Mouse (Mus musculus) C2C12 (cell line): Measurements from ENCODE around the gene Wt1. TPM values are rescaled to one million over a fixed set of nuclear protein-coding genes. Genes with fewer than 3 reads are reported as not detected.

Source experiments
- H3K27me3 ChIP-seq: one replicate; pipeline ENCODE4 v1.6.1; 2011; ENCODE audit not compliant: control insufficient read depth, insufficient read depth, insufficient read length
- H3K36me3 ChIP-seq: one replicate; pipeline ENCODE4 v1.6.1; 2011; ENCODE audit not compliant: control insufficient read depth, insufficient read depth
- H3K4me3 ChIP-seq: one replicate; pipeline ENCODE4 v1.5.1; 2011; ENCODE audit warnings: mild to moderate bottlenecking, control low read depth; ENCODE audit not compliant: poor library complexity, insufficient read depth, severe bottlenecking
- H3K79me2 ChIP-seq: one replicate; pipeline ENCODE4 v1.6.1; 2011; ENCODE audit not compliant: control insufficient read depth, insufficient read depth
- H3K79me3 ChIP-seq: one replicate; pipeline ENCODE4 v1.6.1; 2011; ENCODE audit warnings: low read depth, control low read depth
- H3ac ChIP-seq: one replicate; pipeline ENCODE3; 2011; ENCODE audit warnings: low read depth; ENCODE audit not compliant: control insufficient read depth, insufficient read length
- CEBPB ChIP-seq: IDR thresholded peaks from one replicate; pipeline ENCODE4 v1.6.1; 2011; ENCODE audit warnings: low read depth, mild to moderate bottlenecking, control low read depth, moderate library complexity
- CTCF ChIP-seq: IDR thresholded peaks from one replicate; pipeline ENCODE4 v1.5.1; 2011; ENCODE audit not compliant: control insufficient read depth, insufficient read depth, insufficient read length
- FOSL1 ChIP-seq: IDR thresholded peaks from one replicate; pipeline ENCODE4 v1.8.0; 2011; ENCODE audit warnings: mild to moderate bottlenecking, low read length; ENCODE audit not compliant: poor library complexity, insufficient read depth, severe bottlenecking
- MAX ChIP-seq: IDR thresholded peaks from one replicate; pipeline ENCODE4 v1.6.1; 2011; ENCODE audit warnings: mild to moderate bottlenecking, control low read depth
- MYOD1 ChIP-seq: IDR thresholded peaks from one replicate; pipeline ENCODE4 v1.6.1; 2011; ENCODE audit warnings: low read depth; ENCODE audit not compliant: control insufficient read depth, insufficient read length
- MYOG ChIP-seq: IDR thresholded peaks from one replicate; pipeline ENCODE4 v1.6.1; 2011; ENCODE audit not compliant: control insufficient read depth, insufficient read length; ENCODE audit errors: extremely low read depth
- USF1 ChIP-seq: IDR thresholded peaks from one replicate; pipeline ENCODE4 v1.6.1; 2011; ENCODE audit warnings: low read depth, mild to moderate bottlenecking, control low read depth, moderate library complexity
- polyA plus RNA-seq: library from polyadenylated mRNA; unstranded; fragments of >200 nt; fragmentation: generic; extraction: Trizol; gene quantifications from one replicate; pipeline ENCODE4 v1.2.1, GENCODE M21; 2012; ENCODE audit warnings: missing spikeins

Gene Wt1
- polyA plus RNA-seq, 1 experiment: not detected

GRCm38 (mm10) chr2:105099410-105099809 lies 26.9 kb upstream of the Wt1 start:
- Histone ChIP-seq H3K4me3 (no peak overlapping the region), H3K79me2 (no peaks in the 10 kb centered on the region), H3ac (no peak overlapping the region), H3K27me3 (no peaks in the 10 kb centered on the region), H3K36me3 (no peaks in the 10 kb centered on the region), H3K79me3 (no peaks in the 10 kb centered on the region)
- TF ChIP-seq CTCF (no peak), MYOD1 (no peak), CEBPB (no peak)

DNA sequence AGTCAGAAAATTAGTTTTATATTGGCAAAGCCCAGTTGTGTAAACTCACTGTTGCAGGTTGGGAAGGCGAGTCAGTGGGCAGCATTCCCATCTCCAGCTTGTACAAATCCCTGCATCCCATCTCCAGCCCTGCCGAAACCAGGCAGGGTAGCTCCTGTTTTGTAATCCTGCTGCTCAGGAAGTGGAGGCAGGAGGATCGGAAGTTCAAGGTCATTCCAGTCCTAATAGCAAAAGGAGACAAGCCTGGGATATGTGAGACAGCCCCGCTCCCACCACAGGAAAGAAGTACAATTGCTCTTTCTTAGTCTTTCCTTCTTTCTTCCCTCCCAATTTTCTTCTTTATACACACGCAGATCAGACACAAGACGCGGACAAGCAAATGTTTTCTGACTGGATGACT lies 25.8 kb upstream of the Wt1 start:
- H3K27me3 ChIP-seq: no peaks in the 10 kb centered on the region

DNA sequence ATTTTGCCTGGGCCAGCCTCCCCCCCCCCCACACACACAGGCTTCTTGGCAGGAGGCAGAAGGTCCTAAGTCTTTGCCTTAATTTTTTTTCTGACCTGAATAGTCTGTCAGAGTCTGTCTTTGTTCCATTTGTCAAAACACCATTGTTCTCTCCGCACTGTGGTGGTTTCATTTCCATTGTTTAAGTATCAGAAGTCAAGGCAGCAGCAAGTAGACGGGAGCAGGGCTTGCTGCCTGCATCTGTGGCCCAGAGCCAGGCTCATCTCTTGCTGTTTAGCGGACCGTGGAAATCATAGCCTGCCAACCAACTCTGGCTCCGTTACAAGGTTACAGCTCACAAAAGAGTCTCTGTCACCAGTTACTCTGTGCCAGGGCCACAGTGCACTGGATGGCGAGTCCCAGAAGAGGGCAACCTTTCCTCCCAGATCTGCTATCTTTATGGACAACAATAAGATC lies 17.6 kb upstream of the Wt1 start:
- H3K27me3 ChIP-seq: peaks cover 11% of the 10 kb centered on the region
- H3K4me3 ChIP-seq: no peak overlapping the region
- TF ChIP-seq CTCF (no peak), MYOD1 (no peak), FOSL1 (no peak), USF1 (no peak), MAX (no peak), MYOG (no peak), CEBPB (no peak)
- H3K79me2 ChIP-seq: no peaks in the 10 kb centered on the region
- no peaks in the 10 kb centered on the region for H3K36me3 ChIP-seq
- H3K79me3 ChIP-seq: no peaks in the 10 kb centered on the region
- H3ac ChIP-seq: no peak overlapping the region

More for the DNA sequence above, 25.8 kb upstream of the Wt1 start:
- Histone ChIP-seq H3K4me3 (no peak overlapping the region), H3K79me2 (no peaks in the 10 kb centered on the region), H3K36me3 (no peaks in the 10 kb centered on the region), H3ac (no peak overlapping the region), H3K79me3 (no peaks in the 10 kb centered on the region)
- no peak for TF ChIP-seq CEBPB
- no peak for TF ChIP-seq MYOG
- TF ChIP-seq MYOD1: no peak
- no peak for TF ChIP-seq USF1
- no peak for TF ChIP-seq CTCF
- no peak for TF ChIP-seq FOSL1
- TF ChIP-seq MAX: no peak

DNA sequence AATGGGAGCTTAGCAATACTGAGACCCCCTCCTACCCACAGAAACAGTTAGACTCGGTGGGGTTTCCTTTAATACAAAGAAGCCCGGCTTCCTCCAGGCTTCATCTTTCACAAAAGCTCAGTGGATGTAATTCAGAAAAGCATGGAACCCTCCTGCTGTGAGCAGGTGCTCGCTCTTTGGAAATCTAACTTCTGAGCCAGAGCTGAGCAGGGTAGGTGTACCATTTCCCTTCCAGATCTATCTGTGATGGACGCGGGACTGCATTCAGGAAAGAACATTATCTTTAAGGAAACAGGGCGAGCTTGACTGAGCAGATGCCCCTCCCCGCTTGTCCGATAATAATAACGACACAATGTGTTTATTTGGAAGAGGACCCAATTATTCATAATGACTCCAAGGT lies 12.3 kb upstream of the Wt1 start:
- H3ac ChIP-seq: no peak overlapping the region
- no peak for TF ChIP-seq MAX
- TF ChIP-seq CTCF: no peak
- no peak for TF ChIP-seq USF1
- no peak for TF ChIP-seq MYOG
- no peak for TF ChIP-seq CEBPB
- no peak for TF ChIP-seq MYOD1
- no peak for TF ChIP-seq FOSL1
- no peak overlapping the region for H3K4me3 ChIP-seq
- no peaks in the 10 kb centered on the region for H3K79me2 ChIP-seq
- H3K36me3 ChIP-seq: no peaks in the 10 kb centered on the region
- H3K79me3 ChIP-seq: no peaks in the 10 kb centered on the region
- peaks cover 30% of the 10 kb centered on the region for H3K27me3 ChIP-seq

GRCm38 (mm10) chr2:105117669-105118068 lies 8.7 kb upstream of the Wt1 start:
- Histone ChIP-seq H3K36me3 (no peaks in the 10 kb centered on the region), H3K79me2 (no peaks in the 10 kb centered on the region), H3ac (no peak overlapping the region), H3K27me3 (peaks cover 42% of the 10 kb centered on the region), H3K79me3 (no peaks in the 10 kb centered on the region), H3K4me3 (no peak overlapping the region)
- TF ChIP-seq MYOG: no peak

GRCm38 (mm10) chr2:105122216-105122615 lies 4.1 kb upstream of the Wt1 start:
- H3K79me3 ChIP-seq: no peaks in the 10 kb centered on the region
- H3K36me3 ChIP-seq: no peaks in the 10 kb centered on the region
- H3K27me3 ChIP-seq: peaks cover 61% of the 10 kb centered on the region
- no peak overlapping the region for H3K4me3 ChIP-seq
- TF ChIP-seq CEBPB: no peak
- no peak for TF ChIP-seq MYOG
- TF ChIP-seq MAX: no peak
- TF ChIP-seq FOSL1: no peak
- TF ChIP-seq CTCF: no peak
- TF ChIP-seq USF1: no peak
- TF ChIP-seq MYOD1: no peak
- H3K79me2 ChIP-seq: no peaks in the 10 kb centered on the region
- no peak overlapping the region for H3ac ChIP-seq
